Mouse (Mus musculus) cortical plate, adult 2 months (tissue): ENCODE measurements around the gene Gsg1. TPM values are rescaled to one million over a fixed set of nuclear protein-coding genes. Genes with fewer than 3 reads are reported as not detected.

ENCODE experiments used
- H3K27ac ChIP-seq: fragments of 200-500 bp; 2 replicates; pipeline ENCODE4 v1.5.1; 2012; ENCODE audit warnings: low read length, control low read depth, inconsistent platforms; ENCODE audit not compliant: insufficient read depth
- H3K4me1 ChIP-seq: fragments of 200-500 bp; 2 replicates; pipeline ENCODE4 v1.6.1; 2011; ENCODE audit warnings: low read length; ENCODE audit not compliant: control insufficient read depth, insufficient read depth
- H3K4me3 ChIP-seq: fragments of 200-500 bp; 2 replicates; pipeline ENCODE4 v1.5.1; 2011; ENCODE audit warnings: mild to moderate bottlenecking, low read length, control low read depth; ENCODE audit not compliant: insufficient read depth
- CTCF ChIP-seq: fragments of 200-500 bp; IDR thresholded peaks from 2 replicates; pipeline ENCODE4 v1.5.1; 2011; ENCODE audit warnings: mild to moderate bottlenecking, control low read depth, low read length; ENCODE audit not compliant: insufficient read depth; ENCODE audit errors: extremely low read depth
- POLR2A ChIP-seq: fragments of 200-500 bp; IDR thresholded peaks from 2 replicates; pipeline ENCODE4 v1.6.1; 2011; ENCODE audit warnings: mild to moderate bottlenecking, low read length, control low read depth; ENCODE audit not compliant: insufficient read depth; ENCODE audit errors: extremely low read depth
- polyA plus RNA-seq: library from polyadenylated mRNA; depleted of rRNA; stranded (reverse); fragments of >200 nt; gene quantifications from 2 replicates; pipeline ENCODE4 v1.2.3, GENCODE M21; 2012

The Gsg1 gene
- polyA plus RNA-seq, 1 experiment, result 0.15 TPM

DNA sequence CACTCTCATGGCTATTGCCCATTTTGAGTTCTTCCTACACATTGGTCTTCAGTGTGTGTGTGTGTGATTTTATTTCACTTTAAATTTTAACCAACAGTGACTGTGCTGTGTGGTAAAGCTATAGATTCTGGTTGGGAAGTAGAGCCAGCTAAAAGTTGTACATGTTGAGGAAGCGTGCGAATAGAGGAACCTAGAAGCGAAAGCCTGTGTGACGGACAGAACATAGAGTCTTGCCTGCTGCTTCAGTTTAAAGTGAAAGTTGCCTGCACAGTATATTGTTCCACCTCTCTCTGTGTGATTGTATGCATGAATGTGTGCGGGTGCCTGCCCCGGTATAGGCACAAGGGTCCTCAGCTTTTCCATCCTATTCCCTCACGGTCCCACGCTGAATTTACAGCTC is 13.8 kb downstream of the Gsg1 start:
- Histone ChIP-seq H3K4me1 (no peaks in the 10 kb centered on the region), H3K4me3 (no peak overlapping the region), H3K27ac (no peak overlapping the region)
- TF ChIP-seq CTCF (no peak), POLR2A (no peak)

DNA sequence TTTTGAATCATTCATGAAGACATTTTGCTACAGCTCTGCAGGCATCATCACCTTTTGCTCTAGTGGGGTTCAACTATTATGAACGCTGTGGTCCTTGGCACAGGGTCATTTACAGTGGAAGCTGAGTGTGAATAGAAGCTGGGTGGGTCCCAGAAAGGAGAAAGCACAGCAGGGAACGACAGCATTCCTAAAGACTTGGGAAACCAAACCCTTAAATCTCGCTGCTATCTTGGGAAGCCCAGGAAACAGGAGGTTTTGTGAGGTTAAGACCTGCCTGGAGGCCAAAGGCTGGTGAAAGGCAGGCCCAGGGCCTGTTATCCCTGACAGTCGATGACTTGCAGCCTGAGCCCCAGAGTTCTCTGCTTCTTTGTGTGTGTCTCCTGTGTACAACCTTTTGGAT is 15.9 kb downstream of the Gsg1 start:
- H3K4me1 ChIP-seq, result no peaks in the 10 kb centered on the region
- TF ChIP-seq CTCF (no peak), POLR2A (no peak)
- no peak overlapping the region for H3K4me3 ChIP-seq
- no peak overlapping the region for H3K27ac ChIP-seq

DNA sequence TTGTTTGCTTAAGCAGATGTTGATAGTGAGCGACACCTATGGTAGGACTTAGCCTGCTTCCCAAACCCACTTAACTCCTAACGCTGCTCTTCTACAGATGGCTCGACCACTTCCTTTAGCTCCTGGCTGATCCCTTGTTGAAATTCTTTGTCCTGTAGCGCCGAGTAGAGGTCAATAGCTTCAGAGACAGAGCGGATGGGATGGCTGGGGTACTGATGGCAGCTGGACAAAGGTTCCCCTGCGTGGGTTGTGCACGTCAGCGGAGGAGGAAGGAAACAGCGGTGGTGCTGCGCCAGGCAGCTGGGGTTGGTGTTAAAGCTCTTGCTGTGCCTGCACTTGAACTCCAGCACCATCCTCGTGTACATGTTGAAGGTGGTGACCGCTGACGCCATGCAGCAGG is 16.8 kb downstream of the Gsg1 start:
- H3K27ac ChIP-seq, result no peak overlapping the region
- H3K4me1 ChIP-seq, result peaks cover under 1% of the 10 kb centered on the region; the same call in 1 of the 2 replicates
- TF ChIP-seq POLR2A, result no peak
- no peak for TF ChIP-seq CTCF
- H3K4me3 ChIP-seq, result no peak overlapping the region

DNA sequence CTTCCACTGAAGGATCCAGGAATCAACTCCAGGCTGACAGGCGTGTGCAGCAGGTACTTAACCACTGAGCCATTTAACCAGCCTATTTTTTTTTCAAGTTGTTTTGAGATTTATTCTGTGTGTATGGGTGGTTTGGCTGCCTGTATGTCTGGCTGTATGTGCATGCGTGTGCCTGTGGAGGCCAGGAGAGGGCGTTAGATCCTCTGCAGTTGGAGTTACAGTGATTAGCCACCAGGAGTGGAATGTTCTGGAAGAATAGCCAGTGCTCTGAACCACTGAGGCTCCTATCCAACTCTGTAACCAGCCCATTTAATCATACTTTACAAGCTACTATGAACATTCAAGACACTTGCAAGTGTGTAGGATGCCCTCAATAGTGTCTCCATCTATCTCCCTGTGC is 17.6 kb downstream of the Gsg1 start:
- Histone ChIP-seq H3K4me1 (peaks cover 3% of the 10 kb centered on the region), H3K4me3 (no peak overlapping the region), H3K27ac (no peak overlapping the region)
- no peak for TF ChIP-seq CTCF
- TF ChIP-seq POLR2A, result no peak

DNA sequence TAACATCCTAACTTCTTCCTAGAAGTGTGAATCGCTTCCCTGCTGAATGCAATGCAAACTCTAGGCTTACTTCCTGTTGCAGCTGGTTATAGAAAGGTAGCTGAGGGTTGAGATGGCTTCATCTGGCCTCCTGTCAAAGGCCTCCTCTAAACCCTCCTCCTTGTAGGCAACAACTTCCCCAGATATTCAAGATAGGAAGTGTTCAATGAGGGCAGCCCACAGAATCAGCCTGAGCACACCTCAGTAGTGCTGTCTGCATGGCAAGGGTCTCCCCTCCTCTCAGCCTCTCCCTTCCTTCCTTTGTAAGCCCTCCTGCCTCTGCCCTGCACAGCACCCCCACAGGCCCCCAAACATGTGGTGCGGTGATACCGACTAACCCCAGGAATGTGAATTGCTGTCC is 18.4 kb downstream of the Gsg1 start:
- TF ChIP-seq POLR2A, result no peak
- TF ChIP-seq CTCF, result no peak
- Histone ChIP-seq H3K4me3 (no peak overlapping the region), H3K4me1 (peaks cover 4% of the 10 kb centered on the region)

DNA sequence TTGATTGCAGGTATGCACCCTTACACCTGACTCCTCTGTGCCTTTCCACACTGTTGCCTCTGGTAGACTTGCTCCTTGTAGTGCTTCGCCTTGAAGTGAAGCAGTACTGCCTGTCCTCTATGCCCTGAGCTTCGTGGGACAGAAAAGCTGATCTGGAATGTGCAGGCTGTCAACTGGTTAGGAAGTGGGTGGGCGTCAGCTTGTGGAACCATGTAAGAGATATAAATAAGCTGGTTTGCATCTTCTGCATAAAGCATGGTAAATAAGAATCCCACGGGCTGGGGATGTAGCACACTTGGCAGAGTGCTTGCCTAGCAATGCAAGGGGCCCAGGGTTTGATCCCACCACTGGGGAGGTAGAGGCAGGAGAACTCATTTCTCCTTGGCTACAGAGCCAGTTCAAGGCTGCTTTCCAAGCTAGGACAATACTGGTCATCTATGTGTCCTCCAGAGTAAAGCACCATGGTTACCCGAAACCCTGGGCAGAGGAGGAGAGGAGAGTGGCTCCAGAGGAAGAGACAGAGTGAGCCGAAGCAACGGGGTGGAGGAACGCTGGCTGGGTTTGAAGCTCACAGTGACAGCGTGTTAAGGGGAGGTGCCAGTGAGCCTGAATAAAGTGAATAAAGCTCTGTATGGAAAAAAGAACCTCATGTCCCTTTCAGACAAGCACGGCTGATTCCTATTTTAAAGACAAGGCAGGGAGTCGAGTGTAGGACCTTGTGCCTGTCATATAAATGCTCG is 21.5 kb downstream of the Gsg1 start:
- peak overlapping the region; percentile 47 for H3K27ac ChIP-seq
- no peak overlapping the region for H3K4me3 ChIP-seq
- peaks cover 8% of the 10 kb centered on the region for H3K4me1 ChIP-seq
- TF ChIP-seq POLR2A (no peak), CTCF (no peak)

More for the DNA sequence above, 18.4 kb downstream of the Gsg1 start:
- H3K27ac ChIP-seq, result no peak overlapping the region

DNA sequence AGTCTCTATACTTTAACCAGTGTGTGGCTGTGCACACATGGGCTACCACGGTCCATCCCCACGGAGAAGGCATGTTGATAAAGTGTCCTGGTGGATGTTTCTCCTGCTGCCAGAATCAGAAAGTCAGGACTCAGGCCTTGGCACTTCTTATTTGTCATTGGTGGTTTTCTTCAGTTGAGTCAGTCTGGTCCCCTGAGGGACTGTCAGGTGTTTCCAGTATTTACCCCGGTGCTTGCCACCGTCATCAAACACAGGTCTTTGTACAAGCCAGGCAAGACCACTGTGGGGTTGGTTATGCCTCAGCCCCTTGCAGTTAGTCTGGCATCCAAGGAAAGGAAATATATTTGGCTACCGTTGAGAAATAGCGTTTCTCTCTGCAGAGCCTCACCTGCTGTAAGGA is 23.6 kb downstream of the Gsg1 start:
- TF ChIP-seq CTCF (no peak), POLR2A (no peak)
- Histone ChIP-seq H3K4me3 (no peak overlapping the region), H3K27ac (no peak overlapping the region), H3K4me1 (peaks cover 8% of the 10 kb centered on the region)

DNA sequence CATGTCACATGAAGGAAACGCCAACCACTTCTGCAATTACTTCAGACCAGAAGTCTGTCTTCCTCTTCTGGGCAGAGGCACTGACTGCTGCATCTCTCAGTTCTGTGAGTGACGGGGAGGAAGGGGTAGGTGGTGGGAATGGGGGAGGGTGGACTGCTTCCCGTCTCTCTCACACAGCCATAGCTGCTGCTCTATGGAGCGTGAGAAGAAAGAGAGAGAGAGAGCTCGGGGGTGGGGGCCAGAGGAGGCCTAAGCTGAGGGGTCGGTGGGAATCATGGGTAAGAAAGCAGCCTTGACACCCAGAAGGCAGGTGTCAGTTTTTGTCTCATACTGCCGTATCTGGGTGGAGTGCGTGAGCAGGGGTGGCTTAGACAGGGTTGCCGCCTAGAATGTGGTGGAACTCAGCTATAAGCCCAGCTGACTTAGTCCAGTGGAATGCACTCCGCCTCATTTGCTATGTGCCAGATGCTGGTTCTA is 25.6 kb downstream of the Gsg1 start:
- H3K4me3 ChIP-seq, result no peak overlapping the region
- TF ChIP-seq POLR2A (no peak), CTCF (no peak)
- no peak overlapping the region for H3K27ac ChIP-seq
- peaks cover 10% of the 10 kb centered on the region for H3K4me1 ChIP-seq

DNA sequence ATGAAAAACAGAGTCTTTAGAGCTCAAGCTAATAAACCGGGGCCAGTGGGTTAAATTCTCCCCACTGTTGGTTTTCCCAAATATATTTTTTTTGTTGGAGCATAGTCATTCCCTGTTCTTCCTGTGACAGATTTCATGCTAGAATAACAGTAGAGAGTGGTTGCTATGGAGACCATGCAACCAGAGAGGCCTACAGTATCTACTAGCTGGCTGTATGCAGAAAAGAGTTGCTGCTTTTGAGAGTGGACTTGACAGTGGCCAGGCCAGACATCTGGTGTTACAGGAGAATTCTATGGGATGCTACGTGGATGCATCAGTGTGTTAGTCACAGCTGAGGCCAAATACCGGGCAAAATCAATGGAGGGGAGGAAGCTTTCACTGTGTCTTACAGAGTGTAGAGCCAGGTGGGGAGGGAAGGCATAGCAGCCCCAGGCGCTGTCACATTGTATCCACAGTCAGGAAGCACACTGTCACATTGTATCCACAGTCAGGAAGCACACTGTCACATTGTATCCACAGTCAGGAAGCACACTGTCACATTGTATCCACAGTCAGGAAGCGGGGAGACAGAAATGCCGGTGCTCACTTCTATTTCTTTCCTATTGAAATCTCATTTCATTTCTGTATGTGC is 30.2 kb downstream of the Gsg1 start:
- TF ChIP-seq POLR2A, result no peak
- TF ChIP-seq CTCF, result no peak
- Histone ChIP-seq H3K4me3 (no peak overlapping the region), H3K4me1 (peaks cover 6% of the 10 kb centered on the region), H3K27ac (no peak overlapping the region)

DNA sequence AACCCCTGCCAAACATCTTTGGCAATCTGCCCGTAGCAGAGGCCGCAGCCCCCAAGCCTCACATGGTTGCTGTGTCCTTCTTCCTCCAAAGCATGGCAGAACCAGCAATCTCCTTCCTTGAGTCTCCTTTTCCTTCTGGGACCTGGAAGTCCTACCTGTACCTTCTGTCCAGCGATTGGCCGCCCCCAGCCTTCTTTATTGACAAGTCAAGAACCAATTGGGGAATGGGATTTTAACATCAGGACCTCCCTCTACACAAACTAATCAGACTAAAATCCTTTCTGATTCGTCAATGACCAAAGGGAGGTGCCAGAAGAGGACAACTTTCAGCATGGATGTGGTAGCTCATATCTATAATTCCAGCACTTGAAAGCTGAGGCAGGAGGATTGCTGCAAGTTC is 34.2 kb downstream of the Gsg1 start:
- H3K27ac ChIP-seq, result no peak overlapping the region
- H3K4me1 ChIP-seq, result peaks cover 2% of the 10 kb centered on the region
- no peak for TF ChIP-seq CTCF
- no peak for TF ChIP-seq POLR2A
- no peak overlapping the region for H3K4me3 ChIP-seq
